Mouse (Mus musculus) stomach, embryonic 14.5 days (tissue): ENCODE measurements at regions not wholly inside any gene's neighbourhood (a gene's known extent, or its start where the extent isn't known, plus 50 kb on each side); places are given as distances from the start of the nearest gene placed in this dataset.
A peak's percentile ranks its signal among the peaks of the same experiment; 100 is the strongest.

Source experiments
- ATAC-seq: fragments of 200-750 bp; cut with Nextera tagmentation; 2 replicates; pipeline ENCODE4 v1.8.0; 2017; ENCODE audit warnings: low read depth, moderate TSS enrichment; ENCODE audit not compliant: insufficient number of reproducible peaks, insufficient read depth, low FRiP score
- H3K27ac ChIP-seq: fragments of 300-500 bp; sonication (generic); 2 replicates; pipeline ENCODE4 v1.5.1; 2014; ENCODE audit warnings: mild to moderate bottlenecking, low read length, moderate library complexity, mixed read lengths
- H3K27me3 ChIP-seq: fragments of 300-500 bp; sonication (generic); 2 replicates; pipeline ENCODE4 v1.6.1; 2014; ENCODE audit warnings: low read length, control low read depth, mixed read lengths; ENCODE audit not compliant: control insufficient read depth, insufficient read depth
- H3K36me3 ChIP-seq: fragments of 300-500 bp; sonication (generic); 2 replicates; pipeline ENCODE4 v1.6.1; 2014; ENCODE audit warnings: mild to moderate bottlenecking, control low read depth, low read length, moderate library complexity, mixed read lengths; ENCODE audit not compliant: control insufficient read depth, insufficient read depth
- H3K4me1 ChIP-seq: fragments of 300-500 bp; sonication (generic); 2 replicates; pipeline ENCODE4 v1.6.1; 2014; ENCODE audit warnings: low read length, control low read depth, mixed read lengths; ENCODE audit not compliant: control insufficient read depth, insufficient read depth
- H3K4me2 ChIP-seq: fragments of 300-500 bp; sonication (generic); replicated peaks from 2 replicates; pipeline ENCODE4 v1.6.1; 2014; ENCODE audit warnings: low read depth, low read length, control low read depth
- H3K4me3 ChIP-seq: fragments of 300-500 bp; sonication (generic); 2 replicates; pipeline ENCODE4 v1.5.1; 2014; ENCODE audit warnings: low read depth, low read length, control low read depth
- H3K9ac ChIP-seq: fragments of 300-500 bp; sonication (generic); replicated peaks from 2 replicates; pipeline ENCODE4 v1.6.1; 2014; ENCODE audit warnings: low read depth, mild to moderate bottlenecking, control low read depth, low read length, moderate library complexity, mixed read lengths
- H3K9me3 ChIP-seq: fragments of 300-500 bp; sonication (generic); 2 replicates; pipeline ENCODE4 v1.6.1; 2016; ENCODE audit warnings: low read depth, low read length, control low read depth; ENCODE audit not compliant: control insufficient read depth
- WGBS: fragments of 180-500 bp; shearing (Covaris S2); extraction: QIAGEN DNeasy Blood & Tissue Kit; methylation state at CpG from one replicate; pipeline ENCODE4 v1.1.7; 2014; 5-methylcytosine and 5-hydroxymethylcytosine counted together

DNA sequence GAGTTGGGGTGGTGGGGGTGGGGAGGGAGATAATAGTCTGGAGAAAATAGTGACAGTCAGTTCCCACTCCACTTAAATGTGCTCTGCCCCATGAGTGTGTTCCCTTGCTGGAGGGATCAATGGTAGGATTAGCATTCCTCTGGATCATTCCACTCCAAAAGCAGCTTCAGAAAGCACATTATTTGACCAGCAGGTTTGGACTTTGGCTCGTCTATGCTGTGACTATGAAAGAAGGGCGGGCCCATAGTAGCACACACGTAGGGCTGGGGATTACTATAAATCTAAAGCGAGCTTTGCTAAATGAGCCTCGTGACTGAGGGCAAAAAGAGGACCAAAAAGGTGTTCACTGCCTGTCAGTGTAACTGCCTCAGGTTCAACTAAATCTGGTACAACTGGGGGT is 75.9 kb upstream of the Marcks start:
- Histone ChIP-seq H3K4me1 (no peaks in the 10 kb centered on the region), H3K9me3 (no peaks in the 10 kb centered on the region), H3K9ac (no peak overlapping the region), H3K4me2 (no peak overlapping the region), H3K27ac (0 out of 2 replicates have a peak overlapping the region, but pooled peaks have one; percentile 11), H3K27me3 (no peaks in the 10 kb centered on the region), H3K36me3 (no peaks in the 10 kb centered on the region), H3K4me3 (no peak overlapping the region)
- peak; percentile 56 for ATAC-seq
- WGBS: 50% methylated on average over 5 of the region's 5 CpGs

DNA sequence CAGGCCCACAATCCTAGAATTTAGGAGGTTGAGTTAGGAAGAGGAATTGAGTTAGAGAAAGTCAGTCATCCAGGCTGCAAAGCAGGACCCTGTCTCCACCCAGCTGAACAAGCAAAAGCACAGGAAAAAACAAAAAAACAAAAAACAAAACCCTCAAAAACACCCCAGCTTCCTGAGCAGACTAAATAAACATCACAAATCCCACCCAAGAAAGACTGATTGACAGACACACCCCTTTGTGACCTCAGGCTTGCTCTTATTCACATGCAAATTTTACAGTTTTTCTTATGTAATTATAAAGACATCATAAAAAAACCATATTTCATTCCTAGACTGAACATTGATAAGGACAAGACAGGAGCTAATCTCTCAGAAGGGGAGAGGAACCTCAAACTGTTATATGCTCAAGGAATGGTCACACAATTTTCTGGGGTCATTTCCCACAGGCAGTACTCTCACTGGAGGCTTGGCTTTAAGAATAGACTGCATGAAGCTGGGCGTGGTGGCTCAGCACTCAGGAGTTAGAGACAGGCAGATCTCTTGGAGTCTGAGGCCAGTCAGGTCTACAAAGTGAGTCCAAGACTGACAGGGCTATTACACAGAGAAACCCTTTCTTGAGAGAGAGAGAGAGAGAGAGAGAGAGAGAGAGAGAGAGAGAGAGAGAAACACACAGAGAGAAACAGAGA is 73.8 kb upstream of the Marcks start:
- no peak overlapping the region for H3K9ac ChIP-seq
- H3K9me3 ChIP-seq: no peaks in the 10 kb centered on the region
- H3K27ac ChIP-seq: no peak overlapping the region
- WGBS: 63% methylated on average over 1 of the region's 1 CpGs
- no peaks in the 10 kb centered on the region for H3K36me3 ChIP-seq
- ATAC-seq: no peak
- no peak overlapping the region for H3K4me3 ChIP-seq
- no peaks in the 10 kb centered on the region for H3K27me3 ChIP-seq
- H3K4me2 ChIP-seq: no peak overlapping the region
- no peaks in the 10 kb centered on the region for H3K4me1 ChIP-seq

DNA sequence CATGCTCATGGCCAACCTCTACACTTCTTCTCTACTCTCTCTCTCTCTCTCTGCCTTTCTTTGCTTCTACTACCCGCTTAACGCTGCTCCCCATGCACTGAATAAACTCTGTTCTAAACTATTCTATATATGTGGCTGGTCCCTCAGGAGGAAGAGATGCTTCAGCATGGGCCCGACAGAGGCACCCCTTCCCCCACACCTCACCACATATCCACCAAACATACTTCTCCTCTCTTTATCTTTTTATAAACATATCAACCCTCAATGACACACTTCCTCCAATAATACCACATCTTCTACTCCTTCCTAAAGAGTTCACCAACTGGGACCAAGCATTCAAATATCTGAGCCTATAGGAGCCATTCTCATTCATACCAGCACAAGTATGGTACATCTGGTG is 72.6 kb upstream of the Marcks start:
- Histone ChIP-seq H3K36me3 (no peaks in the 10 kb centered on the region), H3K4me1 (no peaks in the 10 kb centered on the region), H3K4me2 (no peak overlapping the region), H3K27ac (no peak overlapping the region), H3K4me3 (no peak overlapping the region), H3K9ac (no peak overlapping the region), H3K9me3 (no peaks in the 10 kb centered on the region), H3K27me3 (no peaks in the 10 kb centered on the region)
- ATAC-seq: no peak
- WGBS: 82% methylated on average over 3 of the region's 3 CpGs

DNA sequence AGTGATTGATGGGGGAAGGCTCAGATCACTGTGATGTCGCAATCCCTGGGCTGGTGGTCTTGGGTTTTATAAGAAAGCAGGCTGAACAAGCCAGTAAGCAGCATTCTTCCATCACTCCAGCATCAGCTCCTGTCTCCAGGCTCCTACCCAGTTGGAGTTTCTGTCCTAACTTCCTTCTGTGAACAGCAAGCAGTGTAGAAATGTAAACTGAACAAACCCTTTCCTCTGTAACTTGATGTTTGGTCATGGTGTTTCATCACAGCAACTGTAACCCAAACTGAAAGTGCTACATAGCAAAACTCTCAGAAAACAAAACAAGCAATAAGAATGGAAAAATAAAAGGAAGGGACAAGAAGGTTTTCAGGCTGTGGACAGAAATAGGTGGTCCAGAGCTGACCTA is 71.5 kb upstream of the Marcks start:
- Histone ChIP-seq H3K9ac (no peak overlapping the region), H3K4me2 (no peak overlapping the region), H3K4me3 (no peak overlapping the region), H3K4me1 (no peaks in the 10 kb centered on the region), H3K27ac (no peak overlapping the region), H3K27me3 (no peaks in the 10 kb centered on the region), H3K9me3 (no peaks in the 10 kb centered on the region), H3K36me3 (no peaks in the 10 kb centered on the region)
- WGBS: 74% methylated on average over 1 of the region's 1 CpGs
- no peak for ATAC-seq

DNA sequence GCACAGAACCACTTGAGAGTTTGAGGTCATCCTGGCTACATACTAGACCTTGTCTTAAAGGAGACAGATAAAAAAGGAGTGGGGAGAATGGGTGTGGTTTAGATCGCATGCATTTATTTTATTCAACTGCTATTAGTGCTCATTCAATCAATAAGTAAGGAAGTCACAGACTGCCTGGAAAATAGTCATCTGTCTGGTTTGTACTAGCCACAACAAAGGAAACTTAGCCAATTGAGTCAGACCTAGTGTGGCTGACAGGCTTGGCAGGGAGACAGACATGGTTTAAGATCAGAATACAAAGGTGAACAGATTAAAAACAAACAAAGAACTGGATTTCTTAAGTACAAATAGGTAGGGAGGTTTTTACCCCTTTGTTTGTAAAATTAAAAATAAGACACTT is 68.3 kb upstream of the Marcks start:
- WGBS: 73% methylated on average over 1 of the region's 1 CpGs
- Histone ChIP-seq H3K9ac (no peak overlapping the region), H3K4me2 (no peak overlapping the region), H3K27me3 (no peaks in the 10 kb centered on the region), H3K4me1 (no peaks in the 10 kb centered on the region), H3K36me3 (no peaks in the 10 kb centered on the region), H3K27ac (no peak overlapping the region), H3K9me3 (no peaks in the 10 kb centered on the region), H3K4me3 (no peak overlapping the region)
- no peak for ATAC-seq

DNA sequence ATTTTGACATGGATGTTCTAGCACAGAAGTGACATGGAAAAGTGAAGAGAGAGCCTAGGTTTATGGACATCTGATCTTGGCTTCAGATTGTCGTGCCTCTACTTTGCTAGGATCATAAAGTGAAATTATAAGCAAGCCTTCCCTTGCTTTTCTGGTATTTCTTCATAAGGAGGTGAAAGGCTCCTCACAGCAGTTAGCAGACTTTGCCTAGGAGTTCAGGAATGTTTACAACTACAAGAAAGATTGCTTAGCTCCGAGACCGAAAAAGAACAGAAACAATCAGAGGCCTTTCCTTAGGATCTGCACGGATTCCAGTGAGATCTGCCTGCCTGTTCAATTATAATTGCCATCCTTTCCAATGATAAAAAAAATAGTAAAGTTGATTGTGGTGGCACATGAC is 67.8 kb upstream of the Marcks start:
- no peaks in the 10 kb centered on the region for H3K36me3 ChIP-seq
- no peak for ATAC-seq
- no peaks in the 10 kb centered on the region for H3K9me3 ChIP-seq
- no peak overlapping the region for H3K4me3 ChIP-seq
- 40% methylated on average over 4 of the region's 4 CpGs for WGBS
- no peak overlapping the region for H3K4me2 ChIP-seq
- no peaks in the 10 kb centered on the region for H3K27me3 ChIP-seq
- H3K9ac ChIP-seq: no peak overlapping the region
- H3K4me1 ChIP-seq: no peaks in the 10 kb centered on the region
- H3K27ac ChIP-seq: no peak overlapping the region

DNA sequence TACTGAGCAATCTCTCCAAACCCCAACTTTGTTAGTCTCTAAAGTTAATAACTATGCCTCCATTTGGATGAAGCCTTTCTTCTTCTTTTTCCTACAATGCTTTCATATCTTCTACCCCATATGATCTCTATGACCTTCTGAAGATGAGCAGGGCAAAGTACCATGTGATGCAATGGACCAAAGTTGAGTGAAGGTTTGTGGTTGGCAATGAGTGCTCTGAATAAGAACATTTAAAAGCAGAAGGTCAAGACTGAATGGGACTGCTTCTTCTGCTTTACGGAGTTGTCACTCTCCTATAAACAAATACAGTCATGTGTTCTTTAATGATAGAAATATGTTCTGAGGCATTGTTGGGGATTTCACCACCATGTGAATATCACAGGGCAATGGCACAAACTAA is 65.0 kb upstream of the Marcks start:
- Histone ChIP-seq H3K4me3 (no peak overlapping the region), H3K4me1 (no peaks in the 10 kb centered on the region), H3K36me3 (no peaks in the 10 kb centered on the region), H3K4me2 (no peak overlapping the region), H3K27me3 (no peaks in the 10 kb centered on the region), H3K9ac (no peak overlapping the region), H3K27ac (no peak overlapping the region), H3K9me3 (no peaks in the 10 kb centered on the region)
- ATAC-seq: no peak
- 74% methylated on average over 1 of the region's 1 CpGs for WGBS

DNA sequence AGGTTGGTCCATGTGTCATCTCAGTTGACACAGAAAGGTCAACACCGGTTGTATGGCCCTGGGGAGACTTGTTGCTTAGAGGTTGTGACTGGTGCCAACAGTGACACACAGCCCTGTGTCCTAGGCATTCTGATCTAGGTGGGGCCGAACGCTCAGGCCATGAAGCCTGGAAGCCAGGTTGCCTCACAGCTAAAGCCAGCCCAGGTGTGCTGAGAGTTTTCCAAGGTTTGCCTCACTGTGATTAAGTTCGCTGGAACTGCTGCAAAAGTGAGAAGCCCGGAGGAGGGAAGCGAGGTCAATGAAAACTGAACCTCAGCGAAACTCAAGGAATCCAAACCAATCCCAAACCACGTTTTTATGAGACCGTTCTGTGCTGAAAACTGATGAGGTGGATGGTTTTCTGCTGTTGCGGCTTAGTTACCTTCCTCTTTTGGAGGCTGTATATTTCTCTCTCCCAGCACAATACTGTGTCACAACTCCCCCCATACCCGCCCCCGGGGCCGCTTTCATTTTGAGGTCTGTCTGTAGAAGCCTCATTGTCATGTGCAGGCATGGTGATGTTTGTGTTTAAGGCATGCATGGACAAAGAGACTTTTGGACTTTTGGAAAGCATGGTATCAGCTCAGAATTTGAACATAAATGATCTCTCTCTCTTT is 56.2 kb upstream of the Marcks start:
- H3K9me3 ChIP-seq: no peaks in the 10 kb centered on the region
- H3K4me2 ChIP-seq: no peak overlapping the region
- H3K27me3 ChIP-seq: no peaks in the 10 kb centered on the region
- H3K9ac ChIP-seq: no peak overlapping the region
- 88% methylated on average over 13 of the region's 13 CpGs for WGBS
- peaks cover 9% of the 10 kb centered on the region; the same call in 1 of the 2 replicates for H3K4me1 ChIP-seq
- peak overlapping the region; percentile 86 for H3K27ac ChIP-seq
- ATAC-seq: no peak
- H3K36me3 ChIP-seq: no peaks in the 10 kb centered on the region
- no peak overlapping the region for H3K4me3 ChIP-seq
